Mouse (Mus musculus) thymus, postnatal 0 days (tissue): ENCODE results near the gene Klb. TPM values are rescaled to one million over a fixed set of nuclear protein-coding genes. Genes with fewer than 3 reads are reported as not detected.

Experiments
- DNase-seq: peaks from one replicate; pipeline ENCODE4 v3.0.0-alpha.2; 2015; ENCODE audit warnings: low spot score
- polyA plus RNA-seq: library from polyadenylated mRNA; unstranded; fragments of >200 nt; fragmentation: Nextera tagmentation; extraction: Ambion mirVana; gene quantifications from 2 replicates; pipeline ENCODE4 v1.2.1, GENCODE M21; 2015

The Klb gene
- polyA plus RNA-seq, 1 experiment from 2014 or later: 0.13 TPM

DNA sequence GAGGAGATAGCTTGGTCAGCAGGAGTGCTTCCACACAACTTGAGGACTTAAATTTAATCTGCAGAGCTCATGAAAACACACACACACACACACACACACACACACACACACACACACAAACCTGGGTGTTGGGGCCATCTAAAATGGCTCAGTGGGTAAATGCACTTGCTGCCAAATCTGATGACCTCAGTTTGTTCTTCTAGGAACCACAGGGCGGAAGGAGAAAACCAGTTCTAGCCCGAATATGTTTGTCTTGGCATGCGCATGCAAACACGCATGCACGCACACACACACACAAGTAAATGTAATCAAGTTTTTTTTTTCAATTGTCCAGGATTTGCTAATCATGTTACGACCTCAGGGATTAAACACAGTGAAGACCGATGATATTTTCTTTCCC, 23.4 kb downstream of the Klb start:
- no peak for DNase-seq

DNA sequence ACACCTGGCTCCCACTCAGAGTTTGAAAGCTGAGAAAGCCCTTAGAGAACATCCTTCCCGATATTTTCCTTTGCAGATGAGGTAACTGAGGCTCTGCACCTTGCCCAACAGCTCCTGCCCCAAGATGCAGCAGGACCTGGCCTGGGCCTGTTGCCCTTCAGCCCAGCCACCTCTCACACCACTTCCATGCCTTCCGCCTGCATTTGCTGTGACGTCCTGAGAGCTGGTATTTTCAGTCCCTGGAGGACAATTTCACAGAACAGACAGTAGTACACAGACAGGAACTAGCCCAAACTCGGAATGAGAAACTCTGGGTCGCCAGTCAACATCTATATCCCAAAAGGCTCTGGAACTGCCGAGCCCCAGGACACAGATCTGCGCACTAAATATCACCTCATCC, 26.6 kb downstream of the Klb start:
- DNase-seq: no peak

DNA sequence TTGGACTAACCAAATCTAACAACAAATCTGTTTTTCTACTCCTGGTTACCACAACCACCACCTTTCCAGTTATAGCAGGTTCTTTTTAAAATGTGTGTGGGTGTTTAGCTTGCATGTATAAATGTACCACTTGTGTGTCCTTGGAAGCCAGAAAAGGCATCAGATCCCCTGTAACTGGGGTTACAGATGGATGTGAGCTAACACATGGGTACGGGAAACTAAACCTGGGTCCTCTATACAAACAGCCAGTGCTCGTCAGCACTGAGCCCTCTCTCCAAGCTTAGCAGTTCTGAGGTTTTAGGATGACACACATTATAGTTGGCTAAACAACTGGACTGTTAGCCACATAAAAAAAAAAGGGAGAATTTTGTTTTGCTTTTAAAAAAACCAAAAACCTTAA, 37.6 kb downstream of the Klb start:
- no peak for DNase-seq

DNA sequence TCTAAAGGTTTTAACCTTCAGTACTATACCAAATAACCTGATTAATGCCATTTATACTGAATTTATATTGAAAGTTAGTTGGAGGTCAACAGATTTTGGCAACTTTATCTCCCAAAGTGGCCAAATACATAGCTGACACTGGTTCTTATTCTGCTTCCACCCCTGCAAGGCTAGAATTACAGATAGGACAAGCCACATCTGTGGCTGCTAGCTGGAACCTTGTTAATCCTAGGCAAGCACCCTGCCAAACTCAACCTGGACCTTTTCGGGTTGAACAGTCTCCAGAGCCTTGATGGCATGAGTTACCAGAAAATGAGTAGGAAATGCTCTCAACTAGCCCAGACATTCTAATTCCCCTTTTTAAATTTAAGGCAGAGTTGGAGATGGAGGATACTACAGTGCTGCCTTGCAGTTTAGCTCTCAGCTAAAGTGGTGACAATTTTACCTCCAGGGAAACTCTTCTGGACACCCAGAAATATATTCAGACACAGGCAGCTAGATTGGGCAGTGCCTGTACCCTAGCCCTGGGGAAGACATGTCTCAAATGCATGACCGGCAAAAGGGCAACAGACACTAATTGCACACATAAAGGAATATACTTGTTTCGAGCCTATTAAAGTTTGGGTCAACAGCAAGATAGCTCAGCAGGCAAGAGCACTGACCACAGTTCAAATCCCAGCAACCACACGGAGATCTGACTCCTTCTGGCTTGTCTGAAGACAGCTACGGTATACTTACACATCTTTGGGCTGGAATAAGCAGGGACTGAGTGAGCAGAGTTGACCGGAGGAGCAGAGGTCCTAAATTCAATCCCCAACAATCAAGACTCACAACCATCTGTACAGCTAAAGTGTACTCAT, 39.1 kb downstream of the Klb start:
- DNase-seq: no peak

DNA sequence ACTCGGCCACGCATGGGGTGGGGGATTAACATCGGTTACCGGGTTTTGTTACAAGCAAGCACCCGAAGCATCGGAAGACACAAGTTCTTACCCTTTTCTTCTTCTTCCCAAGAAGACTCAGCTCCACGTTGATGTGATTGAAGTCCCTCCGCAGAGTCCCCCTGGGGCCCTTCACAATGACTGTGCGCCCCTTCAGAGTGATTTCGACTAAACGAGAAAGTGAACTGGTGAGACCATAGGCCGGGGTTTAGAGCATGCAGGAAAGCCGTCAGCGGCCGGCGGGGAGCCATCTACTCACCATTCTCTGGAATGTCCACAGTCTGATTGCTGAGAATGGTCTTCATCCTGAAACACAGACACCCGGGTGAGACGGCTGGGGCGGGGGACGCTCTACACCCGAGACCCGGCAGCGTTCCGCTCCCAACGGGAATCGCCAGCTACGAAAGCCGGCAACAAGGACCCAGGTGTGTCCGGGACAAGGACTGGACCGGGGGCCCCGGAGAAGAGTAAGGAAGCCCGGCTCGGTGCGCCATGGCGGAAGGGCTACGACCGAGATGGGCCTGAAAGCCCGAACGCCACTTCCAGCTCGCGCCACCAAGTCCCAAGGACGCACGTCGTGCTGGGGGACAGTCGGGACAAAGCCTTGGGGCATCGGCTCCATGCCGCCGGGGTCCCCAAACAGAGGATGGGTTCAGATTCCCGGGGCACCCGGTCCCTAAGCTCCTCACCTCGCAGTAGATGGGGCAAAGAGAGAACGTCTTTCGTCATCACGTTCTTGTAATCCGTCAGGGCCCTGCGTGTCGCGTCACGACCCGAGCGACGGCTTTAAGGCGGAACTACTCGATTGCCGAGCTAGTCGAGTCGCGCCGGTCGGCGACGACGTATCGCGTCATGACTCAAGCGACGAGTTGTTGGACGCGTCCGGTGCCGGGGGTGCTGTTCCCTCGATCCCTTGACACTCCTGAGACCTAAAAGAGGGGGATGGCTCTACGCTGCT, 42.8 kb downstream of the Klb start, which contains the start of the genes Rpl9 and Lias:
Gene Rpl9 (minus strand): TSS at position 797 of the 997 bp plus-strand sequence.
Gene Lias (plus strand): TSS at position 850 of the 997 bp plus-strand sequence.
- peak; percentile 98 for DNase-seq

DNA sequence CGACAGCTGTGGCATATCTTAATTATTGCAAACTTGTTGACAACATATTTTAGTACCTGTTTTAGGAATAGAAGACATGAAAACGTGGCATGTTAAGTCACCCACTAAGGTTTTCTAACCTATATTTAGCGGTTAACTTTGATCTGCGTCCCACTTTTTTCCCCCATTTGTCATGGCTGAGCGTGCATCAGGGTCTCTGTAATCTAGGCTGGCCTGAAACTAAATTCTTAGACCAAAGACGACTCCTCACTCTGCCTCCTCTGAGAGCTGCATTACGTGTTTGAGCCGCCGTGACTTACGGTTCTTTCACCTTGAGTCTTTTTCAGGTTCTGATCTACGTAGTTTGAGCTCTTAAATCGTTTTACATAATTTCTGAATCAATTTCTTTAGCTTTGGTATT, 43.6 kb downstream of the Klb start:
- peak; percentile 54 for DNase-seq

DNA sequence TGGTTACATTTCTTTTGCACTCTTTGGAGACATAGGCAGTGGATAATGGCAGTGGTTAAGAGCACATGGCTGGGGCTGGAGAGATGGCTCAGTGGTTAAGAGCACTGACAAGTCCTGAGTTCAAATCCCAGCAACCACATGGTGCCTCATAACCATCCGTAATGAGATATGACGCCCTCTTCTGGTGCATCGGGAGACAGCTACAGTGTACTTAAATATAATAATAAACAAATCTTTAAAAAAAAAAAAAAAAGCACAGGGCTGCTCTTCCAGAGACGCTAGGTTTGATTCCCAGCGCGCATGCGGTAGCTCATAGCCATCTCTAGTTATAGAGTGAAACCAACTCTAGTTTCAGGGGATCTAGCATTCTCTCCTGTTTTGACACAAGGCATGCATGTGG, 46.3 kb downstream of the Klb start:
- no peak for DNase-seq

DNA sequence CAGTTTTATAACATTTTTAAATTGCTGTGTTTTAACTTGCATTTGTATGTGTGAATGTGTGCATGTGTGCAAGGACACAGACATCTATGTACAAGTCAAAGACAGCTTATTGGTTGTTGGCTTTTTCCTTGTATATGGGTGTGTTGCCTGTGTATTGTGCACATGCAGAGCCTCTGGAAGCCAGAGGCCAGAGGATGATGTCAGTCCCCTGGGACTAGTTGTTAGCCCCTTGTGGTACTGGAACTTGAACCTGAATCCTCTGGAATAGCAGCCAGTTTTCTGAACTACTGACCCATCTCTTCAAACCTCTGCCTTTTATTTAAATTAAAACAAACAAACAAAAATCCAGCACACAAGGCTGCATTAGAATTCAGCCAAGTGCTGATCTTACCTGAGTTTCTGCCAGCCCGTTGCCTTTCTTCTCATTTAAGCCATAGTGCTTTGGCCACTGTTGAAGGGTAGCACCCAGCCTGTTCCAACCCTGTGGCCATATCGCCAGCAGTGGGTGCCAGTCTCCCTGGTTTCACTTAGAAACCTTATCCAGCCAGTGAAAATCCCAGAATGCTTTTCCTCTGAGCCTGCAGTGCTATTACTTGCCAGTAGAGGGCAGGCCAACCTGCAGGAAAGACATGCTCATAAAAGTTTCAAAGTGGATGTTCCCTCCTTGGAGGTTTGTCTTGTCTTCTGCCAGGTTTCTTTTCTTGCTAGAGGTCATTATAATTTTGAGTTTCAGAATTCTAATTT, 53.3 kb downstream of the Klb start:
- DNase-seq: peak; percentile 80

DNA sequence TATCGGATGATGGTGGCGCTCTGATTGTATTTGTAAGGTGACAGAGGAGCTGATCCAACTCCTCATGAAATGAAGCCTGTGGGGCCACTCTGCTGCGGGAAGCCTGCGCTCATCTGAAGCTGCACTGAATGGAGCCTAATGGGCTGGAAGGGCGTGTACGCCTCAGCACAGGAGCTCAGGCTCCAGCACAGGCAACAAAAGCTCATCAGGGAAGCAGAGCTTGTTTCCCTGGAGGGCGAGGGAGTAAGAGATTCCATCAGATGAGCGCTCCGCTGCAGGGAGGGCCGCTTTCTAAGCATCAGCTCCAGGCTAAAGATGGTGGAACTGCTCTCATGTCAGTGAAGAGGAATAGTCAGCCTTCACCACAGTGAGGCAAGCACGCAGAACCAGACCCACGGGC, 59.9 kb downstream of the Klb start:
- DNase-seq: no peak

DNA sequence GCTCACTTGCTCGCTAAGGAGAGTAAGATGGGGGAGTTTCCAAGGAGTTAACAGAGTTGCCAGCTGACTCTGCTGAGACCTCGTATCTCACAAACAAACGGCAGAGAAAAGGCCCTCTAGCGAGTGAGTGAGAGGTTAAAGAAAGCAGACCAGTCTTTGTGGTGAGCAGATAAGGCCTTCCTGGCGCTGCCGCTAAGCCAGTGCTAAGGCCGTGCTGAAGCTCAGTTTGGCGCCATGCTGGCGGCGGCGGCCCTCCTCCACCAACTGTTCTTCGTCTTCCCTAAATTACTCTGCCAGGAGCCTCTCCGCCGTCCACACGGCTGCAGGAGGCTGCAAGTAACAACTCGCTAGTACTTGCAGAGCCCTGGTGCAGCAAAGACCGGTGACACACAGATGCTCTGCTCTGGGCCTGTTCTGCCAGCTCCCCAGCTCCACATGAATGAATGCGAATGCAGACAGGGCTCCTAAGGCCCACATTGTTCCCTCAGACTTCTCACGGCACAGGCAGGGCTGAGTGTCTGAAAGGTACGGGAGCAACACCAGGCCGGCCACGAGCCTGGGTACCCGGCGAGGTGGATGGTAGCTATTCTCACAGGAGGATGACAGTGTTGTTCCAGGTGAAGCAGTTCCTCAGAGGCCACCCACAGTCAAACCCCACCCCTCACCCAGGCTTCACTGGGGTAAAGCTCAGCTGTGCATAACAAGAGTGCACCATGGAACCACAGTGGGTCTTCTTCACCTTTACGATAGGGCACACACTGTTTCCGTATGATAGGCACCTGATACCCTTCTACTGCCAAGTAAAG, 67.7 kb downstream of the Klb start:
- no peak for DNase-seq

DNA sequence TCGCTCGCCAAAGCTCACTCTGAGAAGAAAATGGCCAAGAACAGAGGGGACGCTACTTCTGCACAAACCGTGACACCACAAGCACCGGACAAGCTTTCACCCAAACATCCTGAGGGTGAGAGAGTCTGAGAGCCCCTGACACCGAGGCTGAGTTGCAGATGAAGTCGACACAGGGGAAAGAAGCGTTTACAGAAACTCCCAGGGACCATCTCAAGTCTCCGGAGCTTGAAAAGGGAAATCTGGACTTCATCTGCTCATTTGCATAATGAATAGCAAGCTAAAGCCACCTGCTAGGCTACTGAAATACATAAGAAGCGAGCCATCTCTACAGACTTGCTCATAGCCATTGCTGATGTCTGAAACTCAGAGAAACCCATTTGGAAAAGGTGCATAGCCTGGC, 71.0 kb downstream of the Klb start:
- no peak for DNase-seq

DNA sequence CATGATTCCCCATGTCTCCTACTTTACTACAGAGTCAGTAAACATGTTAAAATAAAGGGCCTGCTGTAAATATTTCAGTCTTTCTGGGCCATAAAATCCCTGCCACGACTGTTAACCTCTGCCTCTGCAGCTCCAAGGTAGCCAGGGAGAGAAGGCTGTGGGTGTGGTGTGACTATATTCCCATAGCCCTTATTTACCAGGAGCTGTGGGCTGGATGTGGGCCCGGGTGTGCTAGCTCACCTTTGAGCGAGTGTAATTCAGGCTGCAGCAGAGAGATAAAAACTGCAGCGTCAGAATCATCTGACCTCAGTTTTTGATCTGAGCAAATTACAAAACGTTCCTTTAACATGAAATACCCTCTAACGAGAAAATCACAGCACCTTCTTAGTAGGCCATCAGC, 72.7 kb downstream of the Klb start:
- DNase-seq: no peak

DNA sequence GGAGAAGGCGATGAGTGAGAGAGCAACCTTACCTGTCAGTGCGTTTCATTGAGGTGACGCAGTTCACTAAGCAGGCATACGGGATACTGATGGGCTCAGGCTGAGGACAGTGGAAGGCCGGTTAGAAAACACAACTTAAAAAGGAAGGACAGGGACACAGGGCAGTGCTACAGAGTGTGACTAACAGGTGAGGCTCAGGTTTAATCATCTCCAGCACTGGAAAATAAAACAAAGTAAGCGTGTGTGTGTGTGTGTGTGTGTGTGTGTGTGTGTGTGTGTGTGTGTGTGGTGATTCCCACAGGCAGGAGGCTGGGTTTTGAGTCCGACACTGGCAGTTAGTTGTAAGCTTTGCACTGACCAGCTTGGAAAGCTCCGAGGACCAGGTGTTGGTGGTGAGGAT, 74.7 kb downstream of the Klb start:
- DNase-seq: no peak

DNA sequence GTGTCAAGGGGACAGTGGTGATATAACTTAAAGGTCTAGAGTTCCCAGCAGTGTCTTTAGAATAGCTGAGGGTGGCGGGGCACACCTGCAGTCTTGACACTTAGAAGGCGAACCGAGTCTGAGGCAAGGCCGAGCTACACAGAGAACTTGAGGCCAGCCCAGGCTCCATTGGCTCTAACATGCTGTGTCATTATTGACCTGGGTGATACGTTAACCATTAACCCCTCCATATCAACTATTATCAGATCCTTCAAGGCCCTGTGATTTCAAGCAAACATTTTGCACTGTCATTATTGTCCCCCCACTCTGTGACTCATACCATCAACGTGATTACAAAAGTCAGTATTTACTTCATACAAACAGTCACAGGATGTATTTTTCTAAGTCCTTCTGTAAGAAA, 76.1 kb downstream of the Klb start:
- no peak for DNase-seq

DNA sequence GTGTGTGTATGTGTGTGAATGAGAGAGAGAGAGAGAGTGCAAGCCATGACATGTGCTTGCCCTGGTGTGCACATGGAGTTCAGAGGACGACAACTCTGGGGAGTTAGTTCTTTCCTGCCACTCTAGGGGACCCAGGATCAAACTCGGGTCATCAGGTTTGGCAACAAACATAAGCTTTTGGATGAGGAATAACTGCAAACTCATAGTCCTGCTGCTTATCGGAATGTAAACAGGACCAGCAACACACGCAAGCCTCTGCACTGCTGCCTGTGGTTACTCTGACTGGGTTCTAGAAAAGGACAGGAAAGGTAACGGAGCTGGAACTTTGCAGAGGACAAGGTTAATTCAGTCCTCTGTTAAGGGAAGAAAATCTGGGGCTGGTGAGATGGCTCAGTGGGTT, 77.1 kb downstream of the Klb start:
- no peak for DNase-seq

DNA sequence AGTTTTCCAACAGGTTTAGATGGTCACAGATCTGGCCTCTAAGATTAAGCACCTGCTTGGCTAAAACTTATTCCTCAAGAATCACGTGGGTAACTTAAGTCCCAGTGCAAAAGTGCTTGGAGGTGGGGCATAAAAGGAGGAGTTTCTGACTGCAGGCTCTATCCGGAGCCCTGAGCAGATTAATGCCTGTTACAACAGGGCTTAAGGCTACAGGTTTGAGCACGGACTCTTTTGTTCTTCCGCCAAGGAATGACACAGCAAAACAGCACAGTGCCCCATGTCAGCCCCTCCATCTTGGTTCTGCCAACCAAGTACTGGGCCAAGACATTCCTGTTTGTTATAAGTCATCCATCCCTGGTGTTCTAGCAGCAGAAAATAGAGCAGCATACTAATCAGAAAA, 80.2 kb downstream of the Klb start:
- no peak for DNase-seq

DNA sequence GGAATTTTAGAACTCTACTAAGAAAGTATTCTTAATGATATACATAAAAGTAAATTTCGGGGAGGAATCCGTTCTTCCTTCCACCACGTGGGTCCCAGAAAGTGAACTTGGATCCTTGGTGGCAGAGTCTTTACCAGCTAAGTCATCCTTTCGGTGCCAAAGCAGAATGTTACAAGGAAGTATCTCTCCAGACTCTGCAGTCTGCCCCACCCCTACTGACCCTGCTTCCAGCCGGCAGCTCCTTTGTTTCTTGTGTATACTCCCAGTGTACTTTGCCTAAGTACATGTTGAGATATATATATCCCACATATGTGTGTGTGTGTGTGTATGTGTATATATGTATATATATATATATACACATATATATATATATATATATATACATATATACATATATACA, 81.3 kb downstream of the Klb start:
- DNase-seq: no peak
